Mouse (Mus musculus): ENCODE measurements at regions not wholly inside any gene's neighbourhood (a gene's known extent, or its start where the extent isn't known, plus 50 kb on each side); places are given as distances from the start of the nearest gene placed in this dataset.
A peak's percentile ranks its signal among the peaks of the same experiment; 100 is the strongest.

- ChIA-PET POLR2A (no interaction called here), CTCF (interaction anchor here (0.9 kb wide), 1 partner anchor 24 kb away, joined by 3 read pairs; no protein-coding TSS in a partner anchor)
- in situ Hi-C loops (cut with MboI; ENCODE audit: low pct_unique_long_range_greater_than_20kb): no loop called here
- peaks cover 25% of the 10 kb centered on the region for H3K27me3 ChIP-seq
- no peak for DNase-seq (ENCODE audit: low read depth, low spot score)
- no peak for TF ChIP-seq CTCF (IDR thresholded peaks at IDR 0.05)
- no peak for ATAC-seq
Measured at GRCm38 (mm10) chr19:54460426-54461170, 416.6 kb downstream of the Adra2a start.

- DNase-seq (ENCODE audit: low read depth, low spot score) (no peak), ATAC-seq (no peak)
- ChIA-PET CTCF (no interaction called here), POLR2A (no interaction called here)
- H3K27me3 ChIP-seq: peaks cover 34% of the 10 kb centered on the region
- TF ChIP-seq CTCF (IDR thresholded peaks at IDR 0.05): no peak
- in situ Hi-C loops (cut with MboI; ENCODE audit: low pct_unique_long_range_greater_than_20kb): no loop called here
Measured at GRCm38 (mm10) chr19:54462480-54462879, 418.5 kb downstream of the Adra2a start.

GRCm38 (mm10) chr19:54470034-54470433 lies 426.1 kb downstream of the Adra2a start:
- ChIA-PET CTCF (interaction anchor here (1.5 kb wide), 1 partner anchor 20 kb away, joined by 3 read pairs; no protein-coding TSS in a partner anchor), POLR2A (no interaction called here)
- in situ Hi-C loops (cut with MboI; ENCODE audit: low pct_unique_long_range_greater_than_20kb): no loop called here

GRCm38 (mm10) chr19:54498066-54498465 lies 454.1 kb downstream of the Adra2a start:
- ChIA-PET POLR2A (no interaction called here), CTCF (interaction anchor here (1.5 kb wide), 1 partner anchor 12 kb away, joined by 3 read pairs; no protein-coding TSS in a partner anchor)
- peaks cover 15% of the 10 kb centered on the region for H3K27me3 ChIP-seq
- in situ Hi-C loops (cut with MboI; ENCODE audit: low pct_unique_long_range_greater_than_20kb): no loop called here
- DNase-seq (ENCODE audit: low read depth, low spot score) (no peak), ATAC-seq (no peak)
- no peak for TF ChIP-seq CTCF (IDR thresholded peaks at IDR 0.05)

More at GRCm38 (mm10) chr19:54470034-54470433, 426.1 kb downstream of the Adra2a start:
- ATAC-seq (no peak), DNase-seq (ENCODE audit: low read depth, low spot score) (no peak)
- TF ChIP-seq CTCF (IDR thresholded peaks at IDR 0.05): no peak
- peaks cover 38% of the 10 kb centered on the region for H3K27me3 ChIP-seq

GRCm38 (mm10) chr19:54533858-54534257 lies 489.9 kb downstream of the Adra2a start:
- CTCF ChIA-PET: no interaction called here
- H3K27me3 ChIP-seq: peaks cover 49% of the 10 kb centered on the region
- POLR2A ChIA-PET: no interaction called here
- in situ Hi-C loops (cut with MboI; ENCODE audit: low pct_unique_long_range_greater_than_20kb): no loop called here
- DNase-seq (ENCODE audit: low read depth, low spot score) (no peak), ATAC-seq (no peak)
- peak; percentile 37 for TF ChIP-seq CTCF (IDR thresholded peaks at IDR 0.05)

- no peak for ATAC-seq
- no peak for TF ChIP-seq CTCF (IDR thresholded peaks at IDR 0.05)
Measured at GRCm38 (mm10) chr19:54555351-54555750, 511.4 kb downstream of the Adra2a start.

GRCm38 (mm10) chr19:54557984-54558383 lies 514.0 kb downstream of the Adra2a start:
- POLR2A ChIA-PET: interaction anchor here (0.6 kb wide), 1 partner anchor 394 kb away, joined by 4 read pairs; no protein-coding TSS in a partner anchor
- CTCF ChIA-PET: no interaction called here
- in situ Hi-C loops (cut with MboI; ENCODE audit: low pct_unique_long_range_greater_than_20kb): no loop called here
- TF ChIP-seq CTCF (IDR thresholded peaks at IDR 0.05): no peak
- H3K27me3 ChIP-seq: peaks cover 26% of the 10 kb centered on the region
- DNase-seq (ENCODE audit: low read depth, low spot score) (no peak), ATAC-seq (no peak)

More at GRCm38 (mm10) chr19:54555351-54555750, 511.4 kb downstream of the Adra2a start:
- POLR2A ChIA-PET: no interaction called here
- in situ Hi-C loops (cut with MboI; ENCODE audit: low pct_unique_long_range_greater_than_20kb): no loop called here
- CTCF ChIA-PET: no interaction called here
- H3K27me3 ChIP-seq: peaks cover 33% of the 10 kb centered on the region
- DNase-seq (ENCODE audit: low read depth, low spot score): no peak

GRCm38 (mm10) chr19:54583574-54583973 lies 539.6 kb downstream of the Adra2a start:
- ATAC-seq: no peak
- CTCF ChIA-PET: no interaction called here
- POLR2A ChIA-PET: no interaction called here
- TF ChIP-seq CTCF (IDR thresholded peaks at IDR 0.05): no peak
- peaks cover 19% of the 10 kb centered on the region for H3K27me3 ChIP-seq
- in situ Hi-C loops (cut with MboI; ENCODE audit: low pct_unique_long_range_greater_than_20kb): no loop called here
- no peak for DNase-seq (ENCODE audit: low read depth, low spot score)

- in situ Hi-C loops (cut with MboI; ENCODE audit: low pct_unique_long_range_greater_than_20kb): no loop called here
- ChIA-PET POLR2A (no interaction called here), CTCF (interaction anchor here (1.1 kb wide), 1 partner anchor 9 kb away, joined by 3 read pairs; no protein-coding TSS in a partner anchor)
- ATAC-seq (no peak), DNase-seq (ENCODE audit: low read depth, low spot score) (no peak)
- peaks cover 22% of the 10 kb centered on the region for H3K27me3 ChIP-seq
- TF ChIP-seq CTCF (IDR thresholded peaks at IDR 0.05): no peak
Measured at GRCm38 (mm10) chr19:54584687-54585237, 540.8 kb downstream of the Adra2a start.

- peaks cover 23% of the 10 kb centered on the region for H3K27me3 ChIP-seq
- DNase-seq (ENCODE audit: low read depth, low spot score) (no peak), ATAC-seq (no peak)
- CTCF ChIA-PET: interaction anchor here (1.1 kb wide), 1 partner anchor 8 kb away, joined by 3 read pairs; no protein-coding TSS in a partner anchor
- no peak for TF ChIP-seq CTCF (IDR thresholded peaks at IDR 0.05)
- in situ Hi-C loops (cut with MboI; ENCODE audit: low pct_unique_long_range_greater_than_20kb): no loop called here
- POLR2A ChIA-PET: no interaction called here
Measured at GRCm38 (mm10) chr19:54585326-54585725, 541.4 kb downstream of the Adra2a start.

- ChIA-PET POLR2A (no interaction called here), CTCF (no interaction called here)
- ATAC-seq (no peak), DNase-seq (ENCODE audit: low read depth, low spot score) (no peak)
- TF ChIP-seq CTCF (IDR thresholded peaks at IDR 0.05): no peak
- H3K27me3 ChIP-seq: peaks cover 58% of the 10 kb centered on the region
- in situ Hi-C loops (cut with MboI; ENCODE audit: low pct_unique_long_range_greater_than_20kb): no loop called here
Measured at GRCm38 (mm10) chr19:54603345-54603744, 523.7 kb downstream of the Gpam start.
